Mouse (Mus musculus) forebrain, postnatal 0 days (tissue): Measurements from ENCODE around the gene Ap2b1. TPM values are rescaled to one million over a fixed set of nuclear protein-coding genes. Genes with fewer than 3 reads are reported as not detected.

Experiments used
- ATAC-seq: fragments of 200-750 bp; cut with Nextera tagmentation; 2 replicates; pipeline ENCODE4 v1.8.0; 2017; ENCODE audit warnings: mild to moderate bottlenecking, moderate library complexity
- DNase-seq: peaks from one replicate; pipeline ENCODE4 v3.0.0-alpha.2; 2015
- H3K27ac ChIP-seq: fragments of 300-500 bp; sonication (generic); 2 replicates; pipeline ENCODE4 v1.5.1; 2014; ENCODE audit warnings: low read depth, mild to moderate bottlenecking, antibody characterized with exemption, low read length, moderate library complexity, mixed read lengths
- H3K27me3 ChIP-seq: fragments of 300-500 bp; sonication (generic); 2 replicates; pipeline ENCODE4 v1.6.1; 2014; ENCODE audit warnings: mild to moderate bottlenecking, low read length, mixed read lengths; ENCODE audit not compliant: insufficient read depth
- H3K36me3 ChIP-seq: fragments of 300-500 bp; sonication (generic); 2 replicates; pipeline ENCODE4 v1.6.1; 2014; ENCODE audit warnings: mild to moderate bottlenecking, moderate library complexity; ENCODE audit not compliant: insufficient read depth
- H3K4me1 ChIP-seq: fragments of 300-500 bp; sonication (generic); 2 replicates; pipeline ENCODE4 v1.6.1; 2014; ENCODE audit warnings: antibody characterized with exemption; ENCODE audit not compliant: insufficient read depth
- H3K4me2 ChIP-seq: fragments of 300-500 bp; sonication (generic); 2 replicates; pipeline ENCODE4 v1.6.1; 2014; ENCODE audit warnings: low read depth, mild to moderate bottlenecking, moderate library complexity
- H3K4me3 ChIP-seq: fragments of 300-500 bp; sonication (generic); 2 replicates; pipeline ENCODE4 v1.5.1; 2014; ENCODE audit warnings: low read depth, low read length, mixed read lengths
- H3K9ac ChIP-seq: fragments of 300-500 bp; sonication (generic); 2 replicates; pipeline ENCODE4 v1.6.1; 2014; ENCODE audit warnings: mild to moderate bottlenecking
- H3K9me3 ChIP-seq: fragments of 300-500 bp; sonication (generic); 2 replicates; pipeline ENCODE4 v1.6.1; 2016; ENCODE audit warnings: low read length
- CTCF ChIP-seq: sonication (generic); IDR thresholded peaks from 2 replicates; pipeline ENCODE4 v1.5.1; 2016; ENCODE audit warnings: antibody characterized with exemption, control low read depth, low read depth
- WGBS: fragments of 180-500 bp; shearing (Covaris S2); extraction: QIAGEN DNeasy Blood & Tissue Kit; methylation state at CpG from one replicate; pipeline ENCODE4 v1.1.7; 2014; 5-methylcytosine and 5-hydroxymethylcytosine counted together
- polyA plus RNA-seq: library from polyadenylated mRNA; unstranded; fragments of >200 nt; fragmentation: Nextera tagmentation; extraction: Ambion mirVana; gene quantifications from 2 replicates; pipeline ENCODE4 v1.2.1, GENCODE M21; 2015
- total RNA-seq: library from RNA; depleted of rRNA; stranded (reverse); fragments of >200 nt; gene quantifications from 2 replicates; pipeline ENCODE4 v1.2.3, GENCODE M21; 2014

Gene Ap2b1
- total and polyA plus RNA-seq, 2 experiments from 2014 or later = 110 to 230 TPM

GRCm38 (mm10) chr11:83421305-83421704 is 122.5 kb downstream of the Ap2b1 start:
- no peaks in the 10 kb centered on the region for H3K36me3 ChIP-seq
- H3K27ac ChIP-seq = no peak overlapping the region
- no peaks in the 10 kb centered on the region for H3K27me3 ChIP-seq
- H3K4me3 ChIP-seq = no peak overlapping the region
- no peak overlapping the region for H3K4me2 ChIP-seq
- H3K9ac ChIP-seq = no peak overlapping the region
- no peak for DNase-seq
- WGBS = 4% methylated on average over 9 of the region's 9 CpGs
- ATAC-seq = no peak
- H3K4me1 ChIP-seq = no peaks in the 10 kb centered on the region
- no peaks in the 10 kb centered on the region for H3K9me3 ChIP-seq
- no peak for TF ChIP-seq CTCF

- DNase-seq = peak; percentile 87
- Histone ChIP-seq H3K9ac (no peak overlapping the region), H3K36me3 (no peaks in the 10 kb centered on the region), H3K4me2 (no peak overlapping the region), H3K4me3 (no peak overlapping the region), H3K27me3 (no peaks in the 10 kb centered on the region), H3K27ac (no peak overlapping the region), H3K4me1 (no peaks in the 10 kb centered on the region), H3K9me3 (no peaks in the 10 kb centered on the region)
- 8% methylated on average over 8 of the region's 8 CpGs for WGBS
- ATAC-seq = peak; percentile 75
- TF ChIP-seq CTCF = peak; percentile 97
Measured at GRCm38 (mm10) chr11:83424681-83425080, 125.9 kb downstream of the Ap2b1 start.

GRCm38 (mm10) chr11:83426964-83427363 is 128.1 kb downstream of the Ap2b1 start:
- TF ChIP-seq CTCF = no peak
- no peaks in the 10 kb centered on the region for H3K9me3 ChIP-seq
- H3K36me3 ChIP-seq = no peaks in the 10 kb centered on the region
- no peak overlapping the region for H3K9ac ChIP-seq
- no peaks in the 10 kb centered on the region for H3K4me1 ChIP-seq
- WGBS = 51% methylated on average over 17 of the region's 17 CpGs
- no peak overlapping the region for H3K27ac ChIP-seq
- ATAC-seq (no peak), DNase-seq (no peak)
- H3K4me3 ChIP-seq = no peak overlapping the region
- peak overlapping the region; percentile 23 for H3K4me2 ChIP-seq
- H3K27me3 ChIP-seq = no peaks in the 10 kb centered on the region

- 57% methylated on average over 5 of the region's 5 CpGs for WGBS
- Histone ChIP-seq H3K9ac (no peak within 1 kb of the TSS), H3K27me3 (no peaks in the 10 kb centered on the region), H3K4me3 (no peak within 1 kb of the TSS), H3K36me3 (no peaks in the 10 kb centered on the region), H3K9me3 (no peaks in the 10 kb centered on the region), H3K4me2 (no peak within 1 kb of the TSS; the same call in 1 of the 2 replicates), H3K4me1 (no peaks in the 10 kb centered on the region), H3K27ac (no peak within 1 kb of the TSS)
- no peak for DNase-seq
- no peak for TF ChIP-seq CTCF
- no peak for ATAC-seq
Measured at GRCm38 (mm10) chr11:83429355-83429754, 130.5 kb downstream of the Ap2b1 start, which contains the start of gene Gas2l2. Gene Gas2l2, minus strand, starts transcription at chr11:83429455.

DNA sequence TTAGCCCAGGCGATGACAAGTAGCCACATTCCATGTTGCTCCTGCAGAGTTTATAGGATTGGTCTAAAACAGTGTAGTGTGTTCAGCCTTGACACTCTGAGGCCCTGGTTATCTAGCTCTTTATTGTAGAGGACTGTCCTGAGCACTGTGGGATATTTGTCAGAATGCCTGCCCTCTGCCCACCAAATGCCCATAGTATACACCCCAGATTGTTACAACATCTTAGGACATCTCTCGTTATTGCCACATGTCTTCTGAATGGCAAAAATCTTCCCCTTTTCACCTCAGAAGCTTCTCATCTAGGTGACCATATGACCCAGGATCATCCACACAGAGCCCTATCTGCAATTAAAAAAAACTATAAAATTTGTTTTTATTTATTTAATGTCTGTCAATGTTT is 133.7 kb downstream of the Ap2b1 start:
- ATAC-seq (no peak), DNase-seq (no peak)
- Histone ChIP-seq H3K4me2 (no peak overlapping the region), H3K27ac (no peak overlapping the region), H3K27me3 (no peaks in the 10 kb centered on the region; the same call in 1 of the 2 replicates), H3K4me1 (no peaks in the 10 kb centered on the region), H3K9me3 (no peaks in the 10 kb centered on the region), H3K36me3 (no peaks in the 10 kb centered on the region), H3K4me3 (no peak overlapping the region), H3K9ac (no peak overlapping the region)
- 73% methylated on average over 2 of the region's 2 CpGs for WGBS
- no peak for TF ChIP-seq CTCF

GRCm38 (mm10) chr11:83437377-83437776 is 138.6 kb downstream of the Ap2b1 start, which contains the start of gene 1700020L24Rik:
Gene 1700020L24Rik, plus strand, starts transcription at chr11:83437677.
- H3K4me2 ChIP-seq = no peak within 1 kb of the TSS
- ATAC-seq = no peak
- 87% methylated on average over 1 of the region's 1 CpGs for WGBS
- H3K4me3 ChIP-seq = no peak within 1 kb of the TSS
- no peaks in the 10 kb centered on the region for H3K9me3 ChIP-seq
- H3K9ac ChIP-seq = no peak within 1 kb of the TSS
- no peak for TF ChIP-seq CTCF
- H3K36me3 ChIP-seq = no peaks in the 10 kb centered on the region
- no peak for DNase-seq
- H3K27ac ChIP-seq = no peak within 1 kb of the TSS
- no peaks in the 10 kb centered on the region for H3K4me1 ChIP-seq
- peaks cover 11% of the 10 kb centered on the region for H3K27me3 ChIP-seq

DNA sequence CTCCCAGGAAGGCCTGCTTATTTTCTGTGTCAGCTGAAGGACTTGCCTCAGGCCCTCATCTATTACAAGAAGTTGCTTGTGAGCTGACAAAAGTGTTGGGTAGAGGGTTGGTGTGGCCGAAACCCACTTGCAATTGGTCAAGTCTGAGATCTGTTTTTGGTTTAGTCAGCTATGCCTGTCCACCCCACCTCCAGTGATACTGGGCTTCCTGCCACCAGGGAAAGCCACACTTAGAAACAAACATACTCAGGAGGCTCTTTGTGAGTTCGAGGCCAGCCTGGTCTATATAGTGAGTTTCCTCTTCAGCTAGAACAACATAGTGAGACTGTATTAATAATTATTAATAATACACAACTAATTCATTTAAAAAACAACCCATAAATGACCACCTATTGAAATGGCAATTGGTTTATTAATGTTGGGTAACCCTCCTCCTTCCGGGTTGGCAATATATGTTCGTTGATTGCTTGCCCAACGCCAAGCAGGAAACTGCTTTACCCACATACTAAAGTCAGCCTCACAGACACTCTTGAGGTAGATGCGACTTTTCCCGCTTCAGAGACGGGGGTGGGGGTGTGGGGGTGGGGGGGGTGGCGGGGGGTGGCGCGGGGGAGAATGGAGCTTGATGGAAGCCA is 140.7 kb downstream of the Ap2b1 start:
- no peaks in the 10 kb centered on the region for H3K4me1 ChIP-seq
- TF ChIP-seq CTCF = no peak
- peak overlapping the region; percentile 76 for H3K4me2 ChIP-seq
- DNase-seq (no peak), ATAC-seq (no peak)
- H3K36me3 ChIP-seq = no peaks in the 10 kb centered on the region
- no peak overlapping the region; the same call in 1 of the 2 replicates for H3K9ac ChIP-seq
- no peak overlapping the region for H3K27ac ChIP-seq
- peak overlapping the region; percentile 61 for H3K4me3 ChIP-seq
- WGBS = 32% methylated on average over 11 of the region's 11 CpGs
- peaks cover 28% of the 10 kb centered on the region for H3K27me3 ChIP-seq
- no peaks in the 10 kb centered on the region for H3K9me3 ChIP-seq
